Mouse (Mus musculus) heart, adult 2 months (tissue): ENCODE results near the gene Sorbs1. TPM values are rescaled to one million over a fixed set of nuclear protein-coding genes. Genes with fewer than 3 reads are reported as not detected.

Experiments used
- DNase-seq, 2 experiments: peaks; one replicate each; pipeline ENCODE4 v3.0.0; 2021
- H3K27ac ChIP-seq: fragments of 200-600 bp; 2 replicates; pipeline ENCODE4 v1.8.1; 2022
- H3K27me3 ChIP-seq: fragments of 200-500 bp; 2 replicates; pipeline ENCODE4 v1.6.1; 2012; ENCODE audit warnings: mild to moderate bottlenecking, low read length, inconsistent platforms, mixed read lengths; ENCODE audit not compliant: control insufficient read depth, insufficient read depth
- H3K36me3 ChIP-seq: fragments of 200-500 bp; 2 replicates; pipeline ENCODE4 v1.6.1; 2012; ENCODE audit warnings: low read length, inconsistent platforms; ENCODE audit not compliant: control insufficient read depth, insufficient read depth
- H3K4me1 ChIP-seq: fragments of 200-500 bp; 2 replicates; pipeline ENCODE4 v1.6.1; 2011; ENCODE audit warnings: low read length; ENCODE audit not compliant: control insufficient read depth, insufficient read depth
- H3K4me3 ChIP-seq: fragments of 200-600 bp; 2 replicates; pipeline ENCODE4 v1.8.1; 2022
- H3K79me2 ChIP-seq: fragments of 200-500 bp; replicated peaks from 2 replicates; pipeline ENCODE4 v1.6.1; 2012; ENCODE audit warnings: mild to moderate bottlenecking, inconsistent platforms, low read length, moderate library complexity, mixed read lengths; ENCODE audit not compliant: control insufficient read depth, insufficient read depth
- H3K9ac ChIP-seq: fragments of 200-500 bp; 2 replicates; pipeline ENCODE4 v1.6.1; 2012; ENCODE audit warnings: low read depth, mild to moderate bottlenecking, control low read depth, inconsistent platforms, low read length, mixed read lengths
- CTCF ChIP-seq: fragments of 200-600 bp; IDR thresholded peaks from 2 replicates; pipeline ENCODE4 v1.8.1; 2022; ENCODE audit warnings: antibody characterized with exemption, mild to moderate bottlenecking, moderate library complexity
- EP300 ChIP-seq: fragments of 200-500 bp; IDR thresholded peaks from 2 replicates; pipeline ENCODE4 v1.6.1; 2011; ENCODE audit warnings: low read depth, low read length, control low read depth; ENCODE audit not compliant: insufficient read depth
- POLR2A ChIP-seq: fragments of 200-500 bp; IDR thresholded peaks from 2 replicates; pipeline ENCODE4 v1.6.1; 2011; ENCODE audit warnings: mild to moderate bottlenecking, low read depth, low read length, control low read depth; ENCODE audit not compliant: insufficient read depth
- WGBS: fragments of 180-500 bp; shearing (Covaris S2); methylation state at CpG from one replicate; pipeline ENCODE4 v1.1.7; 2018; 5-methylcytosine and 5-hydroxymethylcytosine counted together
- intact Hi-C: fragments of 180-260 bp; cut with DNase I; formaldehyde crosslinking; loops from one replicate; pipeline ENCODE4 v1.15.1; 2025
- polyA plus RNA-seq: library from polyadenylated mRNA; depleted of rRNA; stranded (reverse); fragments of >200 nt; gene quantifications from 2 replicates; pipeline ENCODE4 v1.2.3, GENCODE M21; 2012
- total RNA-seq, 2 experiments: library from RNA; stranded (reverse); gene quantifications; 2 replicates each; pipeline ENCODE4 v1.2.3; 2021

The Sorbs1 gene
- total and polyA plus RNA-seq, 3 experiments = 185 to 971 (median 638) TPM

DNA sequence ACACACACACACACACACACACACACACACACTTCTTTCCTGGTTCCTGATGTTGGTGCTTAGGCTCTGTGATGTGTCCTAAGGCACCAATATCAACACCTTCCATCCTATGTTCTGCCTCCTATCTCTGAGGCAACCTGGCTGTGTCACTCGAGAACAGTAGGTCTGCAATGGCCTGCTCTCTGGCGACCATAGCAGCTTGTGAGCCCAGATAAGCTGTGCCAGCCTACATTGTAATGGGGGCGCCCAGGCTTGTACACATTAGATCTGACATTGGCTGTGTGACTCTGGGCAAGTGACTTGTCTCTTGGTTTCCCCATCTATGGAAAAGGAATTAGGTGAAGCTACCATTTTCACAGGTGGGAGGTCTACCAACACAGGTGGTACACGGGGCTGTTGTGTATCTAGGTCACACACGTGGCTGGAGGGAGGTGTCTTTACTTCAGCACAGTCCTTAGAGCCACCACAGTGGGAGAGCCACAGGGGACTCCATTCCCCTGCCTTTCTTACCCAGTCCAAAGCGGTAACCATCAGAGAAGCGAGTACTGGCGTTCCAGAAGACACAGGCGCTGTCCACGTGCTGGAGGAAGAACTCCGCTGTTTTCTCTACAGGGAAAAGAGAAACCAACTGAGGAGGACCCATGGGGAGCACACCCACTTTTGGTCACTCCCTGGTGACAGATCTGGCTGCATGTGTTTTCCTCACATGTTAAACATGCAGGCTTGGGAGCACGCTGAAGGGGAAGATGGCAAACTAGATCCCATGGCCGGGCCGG is 39.6 kb upstream of the Sorbs1 start:
- TF ChIP-seq POLR2A (no peak), EP300 (no peak), CTCF (no peak)
- Histone ChIP-seq H3K36me3 (no peaks in the 10 kb centered on the region), H3K4me1 (no peaks in the 10 kb centered on the region; the same call in 1 of the 2 replicates), H3K9ac (no peak overlapping the region), H3K27ac (no peak overlapping the region), H3K79me2 (no peaks in the 10 kb centered on the region), H3K4me3 (no peak overlapping the region), H3K27me3 (no peaks in the 10 kb centered on the region)
- WGBS = 90% methylated on average over 14 of the region's 14 CpGs
- intact Hi-C loops = no loop called here
- no peak for DNase-seq

DNA sequence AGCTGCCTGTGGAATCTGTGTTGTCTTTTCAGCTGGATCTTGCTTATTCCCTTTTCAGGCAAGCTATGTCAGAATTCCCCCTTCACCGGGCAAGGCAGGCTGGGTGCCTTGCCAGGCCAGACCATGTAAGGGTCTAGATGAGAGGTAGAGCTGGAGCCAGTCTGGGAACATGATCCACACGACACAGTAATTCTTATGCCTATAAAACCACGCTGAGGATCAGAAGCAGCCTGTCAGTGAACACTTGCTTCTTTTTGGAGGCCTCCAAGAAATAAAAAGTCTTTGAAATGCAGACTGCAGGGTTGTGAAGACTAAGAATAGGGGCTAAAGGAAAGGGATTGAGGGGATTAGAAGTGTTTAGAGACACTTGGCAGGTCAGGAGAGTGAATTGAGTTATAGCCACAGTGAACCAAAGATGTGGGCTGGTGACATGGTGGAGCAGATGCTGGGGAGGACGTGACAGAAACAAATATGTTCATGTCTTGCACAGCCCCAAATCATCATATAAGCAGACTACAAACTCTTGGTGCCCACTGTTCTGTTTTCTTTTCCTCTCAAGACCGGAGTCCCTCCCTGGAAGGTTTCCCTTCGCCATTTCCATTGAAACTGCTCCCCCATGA is 36.0 kb upstream of the Sorbs1 start:
- 54% methylated on average over 6 of the region's 6 CpGs for WGBS
- H3K79me2 ChIP-seq = no peaks in the 10 kb centered on the region
- H3K27ac ChIP-seq = no peak overlapping the region
- DNase-seq = no peak
- no peak overlapping the region for H3K4me3 ChIP-seq
- no peaks in the 10 kb centered on the region for H3K27me3 ChIP-seq
- H3K36me3 ChIP-seq = no peaks in the 10 kb centered on the region
- intact Hi-C loops = loop anchor here (5.0 kb wide), 1 partner anchor 307 kb away; no protein-coding TSS in a partner anchor
- H3K4me1 ChIP-seq = no peaks in the 10 kb centered on the region; the same call in 1 of the 2 replicates
- TF ChIP-seq CTCF (no peak), POLR2A (no peak), EP300 (no peak)
- H3K9ac ChIP-seq = no peak overlapping the region

- Histone ChIP-seq H3K4me3 (no peak overlapping the region), H3K27me3 (no peaks in the 10 kb centered on the region), H3K36me3 (no peaks in the 10 kb centered on the region), H3K4me1 (no peaks in the 10 kb centered on the region; the same call in 1 of the 2 replicates), H3K9ac (no peak overlapping the region), H3K27ac (no peak overlapping the region), H3K79me2 (no peaks in the 10 kb centered on the region)
- 51% methylated on average over 5 of the region's 5 CpGs for WGBS
- intact Hi-C loops = loop anchor here (5.0 kb wide), 1 partner anchor 307 kb away; no protein-coding TSS in a partner anchor
- no peak for DNase-seq
- TF ChIP-seq CTCF = peak; percentile 39
- TF ChIP-seq POLR2A = no peak
Observed at GRCm38 (mm10) chr19:40548796-40549515, 35.4 kb upstream of the Sorbs1 start.

DNA sequence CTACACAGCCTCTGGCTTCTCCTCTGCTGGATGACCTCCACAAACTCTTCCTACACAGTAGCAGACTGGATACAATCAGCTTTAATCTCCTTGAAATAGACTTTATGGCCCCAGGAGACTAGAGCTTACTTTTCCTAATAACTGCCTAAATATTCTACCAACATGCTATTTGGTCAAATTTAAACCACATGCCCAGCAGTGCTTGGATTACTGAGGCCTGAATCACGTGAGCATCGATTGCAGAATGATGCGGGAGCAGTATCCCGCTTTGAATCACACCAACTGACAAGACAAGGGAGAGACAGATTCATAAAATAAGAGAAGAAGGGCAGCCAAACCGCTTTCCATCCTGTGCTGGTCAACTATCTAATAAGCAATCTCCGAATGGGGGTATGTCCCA is 34.8 kb upstream of the Sorbs1 start:
- H3K27ac ChIP-seq = no peak overlapping the region

DNA sequence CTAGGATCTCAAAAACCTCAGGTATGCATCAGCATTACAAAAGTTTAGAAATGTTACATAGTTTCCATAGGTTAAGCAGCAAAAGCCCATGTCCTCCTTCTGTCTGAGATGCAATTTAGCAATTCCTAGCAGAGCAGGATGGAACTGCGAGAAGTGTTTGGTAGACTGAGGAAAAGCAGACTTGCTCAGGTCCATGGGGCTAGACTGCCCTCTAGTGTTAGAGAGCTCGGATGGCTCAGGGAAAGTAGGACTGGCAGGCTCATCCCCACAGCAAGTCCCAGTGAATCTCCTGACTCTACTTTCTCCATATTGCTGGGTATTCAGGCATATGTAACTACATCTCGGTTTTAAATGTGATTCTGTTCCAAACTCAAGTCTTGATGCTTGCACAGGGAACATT is 31.3 kb upstream of the Sorbs1 start:
- no peaks in the 10 kb centered on the region for H3K36me3 ChIP-seq
- no peak overlapping the region for H3K4me3 ChIP-seq
- DNase-seq = peak; percentile 54 to 55
- no peaks in the 10 kb centered on the region for H3K27me3 ChIP-seq
- no peak overlapping the region for H3K9ac ChIP-seq
- H3K79me2 ChIP-seq = no peaks in the 10 kb centered on the region
- intact Hi-C loops = loop anchor here (1.0 to 5.0 kb wide), 5 partner anchors 32 to 303 kb away; partner anchors contain the start of gene Sorbs1
- no peak; the same call in 1 of the 2 replicates for TF ChIP-seq CTCF
- peak; percentile 97 for TF ChIP-seq EP300
- WGBS = 1% methylated on average over 3 of the region's 3 CpGs
- H3K27ac ChIP-seq = no peak overlapping the region
- H3K4me1 ChIP-seq = no peaks in the 10 kb centered on the region; the same call in 1 of the 2 replicates

More for the DNA sequence above, 34.8 kb upstream of the Sorbs1 start:
- Histone ChIP-seq H3K4me3 (no peak overlapping the region), H3K4me1 (no peaks in the 10 kb centered on the region; the same call in 1 of the 2 replicates), H3K9ac (no peak overlapping the region), H3K27me3 (no peaks in the 10 kb centered on the region), H3K79me2 (no peaks in the 10 kb centered on the region), H3K36me3 (no peaks in the 10 kb centered on the region)
- no peak for TF ChIP-seq EP300
- TF ChIP-seq POLR2A = no peak
- no peak for TF ChIP-seq CTCF
- no peak for DNase-seq
- intact Hi-C loops = loop anchor here (5.0 kb wide), 1 partner anchor 306 kb away; no protein-coding TSS in a partner anchor
- WGBS = 92% methylated on average over 6 of the region's 6 CpGs
